Mouse (Mus musculus): ENCODE measurements around the gene Ankrd6.

GRCm38 (mm10) chr4:32981617-32982016 lies 31.0 kb upstream of the Ankrd6 start:
- no peak for TF ChIP-seq CTCF (IDR thresholded peaks at IDR 0.05; ENCODE audit: borderline replicate concordance, insufficient read depth, low read length)
- no peak for TF ChIP-seq POLR2A (IDR thresholded peaks at IDR 0.05; ENCODE audit: low read depth, low read length)
